Mouse (Mus musculus) kidney, embryonic 16.5 days (tissue): ENCODE data around the gene Dnajc4. TPM values are rescaled to one million over a fixed set of nuclear protein-coding genes. Genes with fewer than 3 reads are reported as not detected.
A peak's percentile ranks its signal among the peaks of the same experiment; 100 is the strongest.

Experiments
- ATAC-seq: fragments of 200-750 bp; cut with Nextera tagmentation; 2 replicates; pipeline ENCODE4 v1.8.0; 2017; ENCODE audit warnings: moderate TSS enrichment; ENCODE audit not compliant: low FRiP score, low TSS enrichment
- H3K27ac ChIP-seq: fragments of 300-500 bp; sonication (generic); 2 replicates; pipeline ENCODE4 v1.5.1; 2014; ENCODE audit warnings: low read length
- H3K27me3 ChIP-seq: fragments of 300-500 bp; sonication (generic); 2 replicates; pipeline ENCODE4 v1.6.1; 2014; ENCODE audit warnings: low read length, control low read depth, mixed read lengths; ENCODE audit not compliant: insufficient read depth
- H3K36me3 ChIP-seq: fragments of 300-500 bp; sonication (generic); 2 replicates; pipeline ENCODE4 v1.6.1; 2014; ENCODE audit warnings: low read length, control low read depth, mixed read lengths; ENCODE audit not compliant: insufficient read depth
- H3K4me1 ChIP-seq: fragments of 300-500 bp; sonication (generic); 2 replicates; pipeline ENCODE4 v1.6.1; 2014; ENCODE audit warnings: low read length, control low read depth, mixed read lengths; ENCODE audit not compliant: insufficient read depth
- H3K4me2 ChIP-seq: fragments of 300-500 bp; sonication (generic); replicated peaks from 2 replicates; pipeline ENCODE4 v1.6.1; 2014; ENCODE audit warnings: low read depth, low read length
- H3K4me3 ChIP-seq: fragments of 300-500 bp; sonication (generic); 2 replicates; pipeline ENCODE4 v1.5.1; 2014; ENCODE audit warnings: mild to moderate bottlenecking, low read length
- H3K9ac ChIP-seq: fragments of 300-500 bp; sonication (generic); replicated peaks from 2 replicates; pipeline ENCODE4 v1.6.1; 2014; ENCODE audit warnings: low read length
- H3K9me3 ChIP-seq: fragments of 300-500 bp; sonication (generic); 2 replicates; pipeline ENCODE4 v1.6.1; 2016; ENCODE audit warnings: low read length, control low read depth
- WGBS: fragments of 180-500 bp; shearing (Covaris S2); extraction: QIAGEN DNeasy Blood & Tissue Kit; methylation state at CpG from one replicate; pipeline ENCODE4 v1.1.7; 2014; 5-methylcytosine and 5-hydroxymethylcytosine counted together
- polyA plus RNA-seq: library from polyadenylated mRNA; unstranded; fragments of >200 nt; fragmentation: Nextera tagmentation; extraction: Ambion mirVana; gene quantifications from 2 replicates; pipeline ENCODE4 v1.2.1, GENCODE M21; 2015

Gene Dnajc4
- polyA plus RNA-seq, 1 experiment from 2014 or later, result 26.8 TPM

DNA sequence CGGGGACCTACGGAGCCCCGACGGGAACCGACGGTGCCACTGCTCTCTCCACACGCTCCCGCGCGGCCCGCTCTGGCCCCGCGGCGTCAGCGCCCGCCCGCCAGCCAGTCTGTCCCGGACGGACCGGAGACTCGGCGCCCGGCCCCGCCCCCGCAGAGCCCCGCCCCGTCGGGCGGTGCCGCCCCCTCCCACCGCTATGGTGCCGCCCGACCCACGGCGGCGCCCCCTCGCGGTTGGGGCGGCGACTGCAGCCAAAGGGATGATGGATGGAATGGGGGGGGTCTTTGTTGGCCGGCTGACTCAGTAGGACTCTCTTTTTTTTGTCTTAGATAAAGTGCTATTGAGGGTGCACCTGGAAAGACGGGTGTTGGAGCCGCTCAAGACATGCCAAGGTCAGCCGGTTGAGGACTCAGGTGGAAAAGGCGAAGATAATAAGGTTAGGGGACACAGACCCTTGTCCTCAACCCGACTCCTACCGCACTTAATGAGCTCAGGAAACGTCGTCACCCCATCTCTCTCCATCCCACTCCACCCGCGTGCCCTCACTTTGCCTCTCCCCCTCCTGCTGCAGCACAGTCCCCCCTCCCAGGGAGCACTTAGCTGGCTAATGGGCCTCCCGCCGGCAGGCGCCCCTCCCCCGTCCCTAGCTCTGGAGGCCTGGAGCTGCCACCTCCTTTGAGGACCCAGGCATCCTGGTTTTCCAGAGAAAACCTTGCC lies 22.5 kb downstream of the Dnajc4 start:
- WGBS, result under 1% methylated on average over 50 of the region's 55 CpGs
- Histone ChIP-seq H3K4me2 (peak overlapping the region; percentile 82), H3K9ac (peak overlapping the region; percentile 90), H3K27me3 (no peaks in the 10 kb centered on the region), H3K4me1 (peaks cover 47% of the 10 kb centered on the region), H3K27ac (peak overlapping the region; percentile 54), H3K9me3 (no peaks in the 10 kb centered on the region), H3K4me3 (peak overlapping the region; percentile 74), H3K36me3 (peaks cover 15% of the 10 kb centered on the region)
- peak; percentile 69 for ATAC-seq

DNA sequence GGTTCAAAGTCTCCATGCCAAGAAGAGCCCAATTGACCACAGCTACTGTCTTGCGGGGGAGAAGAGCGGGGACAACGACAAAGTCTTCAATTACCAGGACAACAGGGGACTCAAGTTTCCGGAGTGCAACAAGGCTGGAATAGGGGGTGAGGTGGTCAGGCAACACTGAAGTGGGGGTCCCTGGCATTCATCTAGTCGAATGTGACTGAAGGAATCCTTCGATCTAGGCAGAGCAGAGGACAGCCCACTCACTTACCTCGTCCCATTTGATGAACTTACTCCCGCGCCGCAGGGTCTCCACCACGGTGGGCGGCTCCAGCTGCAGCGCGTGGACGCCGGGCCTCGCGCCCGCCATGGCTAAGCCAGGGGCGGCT lies 23.1 kb downstream of the Dnajc4 start:
- Histone ChIP-seq H3K27me3 (no peaks in the 10 kb centered on the region), H3K4me3 (peak overlapping the region; percentile 74), H3K4me1 (peaks cover 47% of the 10 kb centered on the region), H3K9ac (peak overlapping the region; percentile 90), H3K4me2 (peak overlapping the region; percentile 82), H3K27ac (peak overlapping the region; percentile 54; the same call in 1 of the 2 replicates), H3K36me3 (peaks cover 20% of the 10 kb centered on the region), H3K9me3 (no peaks in the 10 kb centered on the region)
- under 1% methylated on average over 19 of the region's 20 CpGs for WGBS
- peak; percentile 11 for ATAC-seq

DNA sequence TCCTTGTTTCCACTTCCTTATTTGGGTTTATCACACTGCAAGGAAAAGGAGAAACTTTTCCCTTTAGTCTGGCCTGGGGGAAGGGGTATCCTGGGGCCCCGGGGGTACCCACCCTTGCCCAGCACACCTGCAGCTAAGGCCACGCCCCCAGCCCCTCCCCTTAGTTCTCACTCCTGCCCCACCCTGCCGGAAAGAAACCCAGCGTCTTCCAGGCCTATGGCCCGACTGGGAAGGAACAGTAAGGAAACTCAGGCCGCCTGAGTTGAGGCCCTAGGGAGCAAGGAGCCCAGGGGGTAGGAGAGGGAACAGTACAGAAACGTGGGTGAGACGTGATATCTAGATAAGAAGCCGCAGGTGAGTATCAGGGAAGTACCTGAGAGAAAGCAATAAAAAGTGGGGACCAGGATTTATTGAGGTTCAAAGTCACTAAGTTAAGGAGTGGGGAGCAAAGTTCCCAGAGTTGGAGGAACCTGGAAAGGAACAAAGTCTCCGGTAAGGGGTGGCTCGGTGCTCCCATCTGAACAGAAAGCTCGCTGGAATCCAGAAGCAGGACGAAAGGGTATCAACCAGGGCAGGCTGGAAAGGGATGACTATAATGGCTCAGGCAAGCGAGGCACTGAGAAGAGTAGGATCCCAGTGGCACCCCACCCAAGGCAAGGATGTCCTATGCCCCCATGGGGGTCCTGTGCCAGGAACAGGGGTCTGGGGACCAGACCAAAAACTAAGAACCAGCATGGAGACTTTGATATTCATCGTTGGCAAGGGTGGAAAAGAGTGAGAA lies 23.7 kb downstream of the Dnajc4 start:
- peaks cover 43% of the 10 kb centered on the region for H3K4me1 ChIP-seq
- H3K4me2 ChIP-seq, result peak overlapping the region; percentile 82
- ATAC-seq, result no peak
- H3K27me3 ChIP-seq, result no peaks in the 10 kb centered on the region
- no peaks in the 10 kb centered on the region for H3K9me3 ChIP-seq
- H3K4me3 ChIP-seq, result peak overlapping the region; percentile 74
- peak overlapping the region; percentile 90 for H3K9ac ChIP-seq
- peaks cover 24% of the 10 kb centered on the region for H3K36me3 ChIP-seq
- WGBS, result 9% methylated on average over 15 of the region's 15 CpGs
- H3K27ac ChIP-seq, result peak overlapping the region; percentile 43; the same call in 1 of the 2 replicates

DNA sequence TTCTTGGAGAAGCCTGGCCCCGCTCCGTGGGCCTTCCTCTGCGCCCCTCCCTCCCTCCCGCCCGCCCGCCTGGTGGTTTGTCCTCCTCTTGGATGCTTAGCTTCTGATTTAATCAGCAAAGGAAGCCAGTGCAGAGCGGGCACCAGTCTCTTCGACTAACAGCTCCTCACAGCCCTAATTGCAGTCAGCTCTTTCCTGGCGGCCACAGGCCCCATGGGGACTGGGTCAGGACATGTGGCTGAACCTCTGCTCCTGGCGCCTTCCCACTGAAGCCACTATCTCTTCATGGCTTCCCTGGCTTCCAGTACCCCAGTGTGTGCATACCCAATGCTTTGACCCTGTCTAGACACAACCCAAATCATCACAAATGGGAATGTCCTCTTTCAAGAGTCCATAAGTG lies 35.9 kb downstream of the Dnajc4 start:
- Histone ChIP-seq H3K27me3 (no peaks in the 10 kb centered on the region), H3K4me1 (peaks cover 12% of the 10 kb centered on the region), H3K4me3 (no peak overlapping the region), H3K9me3 (no peaks in the 10 kb centered on the region), H3K4me2 (no peak overlapping the region), H3K9ac (no peak overlapping the region), H3K36me3 (peaks cover 63% of the 10 kb centered on the region), H3K27ac (no peak overlapping the region)
- WGBS, result 83% methylated on average over 10 of the region's 10 CpGs
- ATAC-seq, result no peak

DNA sequence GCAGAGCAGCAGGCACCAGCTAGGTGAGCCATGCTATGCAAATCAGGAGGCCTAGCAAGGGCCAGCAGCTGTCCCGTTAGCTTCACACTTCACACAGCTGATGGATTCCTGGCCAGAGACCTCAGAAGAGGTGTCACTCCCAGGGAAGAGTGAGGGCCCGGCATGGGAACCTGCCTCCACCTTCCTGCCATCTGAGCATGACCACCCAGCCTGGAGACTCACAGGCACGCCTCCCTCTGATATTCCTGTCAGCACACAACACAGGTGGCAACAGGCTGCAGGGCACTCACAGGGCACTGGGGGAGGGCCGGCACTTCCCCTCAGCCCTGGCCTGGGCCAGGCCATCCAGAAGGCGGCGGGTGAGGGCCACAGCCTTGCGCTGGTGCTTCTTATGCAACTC lies 36.9 kb downstream of the Dnajc4 start:
- Histone ChIP-seq H3K4me1 (peaks cover 13% of the 10 kb centered on the region), H3K36me3 (peaks cover 59% of the 10 kb centered on the region), H3K27me3 (no peaks in the 10 kb centered on the region), H3K4me3 (no peak overlapping the region), H3K4me2 (no peak overlapping the region), H3K9me3 (no peaks in the 10 kb centered on the region), H3K9ac (no peak overlapping the region), H3K27ac (no peak overlapping the region)
- no peak for ATAC-seq
- 80% methylated on average over 7 of the region's 7 CpGs for WGBS

DNA sequence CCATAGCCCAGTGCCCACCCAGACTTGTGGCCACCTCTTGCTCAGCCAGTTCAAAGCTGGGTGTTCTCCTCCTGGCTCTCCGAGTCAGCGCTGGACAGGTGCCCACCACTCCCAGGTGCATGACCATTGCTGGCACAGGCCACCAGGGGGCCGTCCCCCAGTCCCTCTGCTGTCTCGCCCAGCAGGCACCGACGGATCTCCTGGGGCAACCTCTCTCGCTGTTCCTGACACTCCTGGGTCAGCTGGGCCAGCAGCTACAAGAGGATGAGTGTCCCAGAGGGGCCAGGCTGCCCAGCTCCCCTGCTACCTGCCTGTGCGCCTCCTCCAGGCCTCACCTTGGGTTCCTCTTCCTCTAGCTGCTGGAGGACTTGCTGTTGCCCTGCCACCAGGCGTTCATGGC lies 38.3 kb downstream of the Dnajc4 start:
- Histone ChIP-seq H3K9ac (no peak overlapping the region), H3K4me1 (peaks cover 18% of the 10 kb centered on the region), H3K36me3 (peaks cover 48% of the 10 kb centered on the region), H3K27ac (no peak overlapping the region), H3K4me2 (no peak overlapping the region), H3K9me3 (no peaks in the 10 kb centered on the region), H3K4me3 (no peak overlapping the region), H3K27me3 (no peaks in the 10 kb centered on the region)
- 51% methylated on average over 9 of the region's 9 CpGs for WGBS
- no peak for ATAC-seq

DNA sequence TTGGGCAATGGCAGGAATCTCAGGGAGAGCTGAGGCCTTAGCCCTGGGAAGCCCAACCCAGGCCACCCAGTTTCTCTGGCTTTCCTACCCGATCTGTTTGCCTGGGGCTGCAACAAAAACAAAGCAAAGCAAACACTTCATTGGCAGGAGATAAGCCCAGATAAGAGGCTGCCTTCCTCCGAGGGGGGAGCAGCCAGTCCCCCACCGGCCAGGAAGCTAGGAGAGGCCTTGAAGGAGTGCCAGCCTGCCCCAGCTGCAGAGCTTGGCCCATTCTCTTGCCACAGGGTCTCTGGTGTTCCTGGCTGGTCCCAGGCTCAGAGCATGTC lies 39.7 kb downstream of the Dnajc4 start:
- WGBS, result 5% methylated on average over 3 of the region's 3 CpGs

DNA sequence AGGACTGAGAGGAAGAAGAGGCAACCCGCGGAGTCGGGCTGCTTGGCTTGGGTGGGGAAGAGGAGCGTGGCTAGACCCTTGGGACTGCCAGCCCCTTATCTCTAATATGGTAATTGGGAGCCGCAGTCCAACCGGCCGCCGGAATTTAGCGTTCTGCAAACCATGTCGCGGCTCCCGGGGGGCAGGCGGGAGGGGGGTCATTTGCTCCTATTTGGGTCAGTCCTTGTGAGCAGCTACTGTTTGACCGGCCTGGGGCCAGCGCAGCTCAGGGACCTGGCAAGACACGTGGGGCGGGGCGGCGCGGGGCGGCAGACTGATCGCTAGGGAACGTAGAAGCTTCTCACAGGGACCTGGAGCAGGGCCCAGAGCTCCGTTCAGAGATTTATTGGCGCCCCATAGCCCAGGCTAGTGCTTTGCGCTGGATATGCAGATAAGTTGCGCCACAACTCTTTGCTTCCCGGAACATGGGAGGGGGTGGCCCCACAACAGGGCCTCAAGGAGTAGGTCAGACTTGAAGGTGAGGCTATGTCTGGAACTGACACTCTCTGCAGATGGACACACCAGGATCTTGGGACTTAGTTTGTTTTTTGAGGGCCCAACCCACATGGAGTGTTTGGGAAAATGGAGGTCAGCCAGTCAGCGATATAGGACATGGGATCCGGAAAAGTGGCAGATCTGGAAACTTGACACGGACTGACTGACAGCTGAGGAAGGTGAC lies 40.2 kb downstream of the Dnajc4 start:
- H3K4me2 ChIP-seq, result peak overlapping the region; percentile 87
- H3K4me3 ChIP-seq, result peak overlapping the region; percentile 64
- H3K36me3 ChIP-seq, result peaks cover 34% of the 10 kb centered on the region
- ATAC-seq, result peak; percentile 63
- H3K9me3 ChIP-seq, result no peaks in the 10 kb centered on the region
- peak overlapping the region; percentile 81 for H3K9ac ChIP-seq
- H3K27ac ChIP-seq, result peak overlapping the region; percentile 99
- H3K27me3 ChIP-seq, result no peaks in the 10 kb centered on the region
- under 1% methylated on average over 31 of the region's 31 CpGs for WGBS
- H3K4me1 ChIP-seq, result peaks cover 18% of the 10 kb centered on the region

More for the DNA sequence above, 39.7 kb downstream of the Dnajc4 start:
- Histone ChIP-seq H3K27me3 (no peaks in the 10 kb centered on the region), H3K4me2 (peak overlapping the region; percentile 87), H3K27ac (peak overlapping the region; percentile 99), H3K36me3 (peaks cover 39% of the 10 kb centered on the region), H3K4me3 (peak overlapping the region; percentile 64), H3K9ac (peak overlapping the region; percentile 81), H3K9me3 (no peaks in the 10 kb centered on the region), H3K4me1 (peaks cover 18% of the 10 kb centered on the region)
- no peak for ATAC-seq

DNA sequence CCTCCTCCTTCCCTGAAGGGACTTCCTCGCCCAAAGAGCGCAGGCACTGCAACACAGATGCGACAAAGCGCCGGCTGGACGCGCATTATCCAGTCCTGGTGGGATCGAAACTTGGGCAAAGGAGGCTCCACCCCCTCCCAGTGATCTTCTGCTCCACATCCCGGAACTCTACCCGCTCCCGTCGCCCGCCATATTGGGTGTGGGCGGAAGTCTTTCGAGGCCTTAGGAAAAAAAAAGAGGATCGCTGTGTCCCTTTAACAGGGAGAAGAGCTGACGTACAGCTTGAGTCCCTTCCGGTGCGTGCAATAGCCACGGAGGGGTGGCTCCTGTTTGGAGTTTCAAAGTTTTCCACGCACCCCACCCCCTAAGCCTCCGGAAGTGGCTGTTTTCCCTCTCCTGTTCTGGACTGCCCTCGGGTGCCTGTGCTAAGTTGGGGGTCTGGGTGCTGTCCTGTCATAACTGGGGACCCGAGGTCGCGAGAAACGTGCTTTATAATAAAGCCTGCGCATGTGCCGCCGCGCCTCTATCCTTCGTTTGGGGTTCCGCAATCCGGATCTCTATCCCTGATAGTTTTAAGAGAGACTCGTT lies 40.9 kb downstream of the Dnajc4 start:
- peaks cover 29% of the 10 kb centered on the region for H3K36me3 ChIP-seq
- H3K4me2 ChIP-seq, result peak overlapping the region; percentile 87
- peak; percentile 84 for ATAC-seq
- no peaks in the 10 kb centered on the region for H3K27me3 ChIP-seq
- peaks cover 18% of the 10 kb centered on the region for H3K4me1 ChIP-seq
- peak overlapping the region; percentile 64 for H3K4me3 ChIP-seq
- under 1% methylated on average over 35 of the region's 35 CpGs for WGBS
- peak overlapping the region; percentile 99 for H3K27ac ChIP-seq
- H3K9me3 ChIP-seq, result no peaks in the 10 kb centered on the region
- H3K9ac ChIP-seq, result peak overlapping the region; percentile 81
